Mouse (Mus musculus): Measurements from ENCODE around the gene Shisal1. TPM values are rescaled to one million over a fixed set of nuclear protein-coding genes. Genes with fewer than 3 reads are reported as not detected.

Gene Shisal1
- total and polyA plus RNA-seq, 3 experiments = not detected

DNA sequence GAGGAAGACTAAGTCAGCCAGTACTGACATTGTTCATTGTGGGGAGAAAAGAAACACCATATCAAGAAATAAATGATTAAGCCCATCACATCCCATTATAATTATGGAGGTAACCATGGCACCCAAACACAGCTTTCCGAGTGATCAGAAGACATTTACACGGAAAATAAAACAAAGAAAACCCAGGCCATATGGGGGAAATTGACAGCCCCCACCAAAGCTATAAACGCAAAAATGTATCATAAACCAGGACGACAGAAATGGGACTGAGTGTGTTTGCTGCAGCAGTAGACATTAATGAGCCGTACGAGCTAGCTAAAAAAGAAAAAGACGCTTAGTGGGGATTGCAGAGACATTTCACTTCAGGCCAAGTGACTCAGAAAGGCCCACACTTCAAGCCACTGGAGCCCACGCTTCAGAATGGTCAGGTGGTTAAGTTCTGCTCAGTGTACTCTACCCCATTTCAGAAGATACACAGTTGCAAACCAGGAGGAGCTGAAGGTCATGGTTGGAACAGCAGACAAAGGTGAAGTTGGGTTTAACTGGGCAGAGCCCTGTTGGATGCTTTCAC is 60.8 kb downstream of the Shisal1 start:
- Histone ChIP-seq H3K4me3 (replicated peaks in 1 of 3; ENCODE audit: low read depth in 2 of 3, low read length in 2 of 3, poor library complexity in 1 of 3) (no peak overlapping the region), H3K79me2 (replicated peaks; ENCODE audit: control insufficient read depth, extremely low read depth, insufficient read depth, poor library complexity, severe bottlenecking) (no peaks in the 10 kb centered on the region), H3K27me3 (replicated peaks) (peaks cover 56% of the 10 kb centered on the region), H3K27ac (ENCODE audit: insufficient read depth, low read depth) (no peak overlapping the region), H3K4me1 (ENCODE audit: control insufficient read depth in 1 of 2, insufficient read depth in 2 of 2) (peaks cover 0 to 6% of the 10 kb centered on the region in 2 experiments; a peak in 3 of 4 replicates), H3K9ac (ENCODE audit: insufficient read depth, low read depth) (no peak overlapping the region), H3K4me2 (ENCODE audit: insufficient read depth, low read depth, poor library complexity, severe bottlenecking) (no peak overlapping the region), H3K9me3 (replicated peaks; ENCODE audit: low read length) (peaks cover 15% of the 10 kb centered on the region), H3K36me3 (replicated peaks in 1 of 2; ENCODE audit: control insufficient read depth in 1 of 2, insufficient read depth in 1 of 2, low read length in 1 of 2) (no peaks in the 10 kb centered on the region)
- no peak for TF ChIP-seq RCOR1 (conservative IDR thresholded peaks at IDR 0.05; ENCODE audit: low read depth, low read length)
- TF ChIP-seq CHD2 (IDR thresholded peaks at IDR 0.05; ENCODE audit: low read length) = no peak
- no peak for TF ChIP-seq JUND (conservative IDR thresholded peaks at IDR 0.05; ENCODE audit: low read depth, low read length)
- no peak for TF ChIP-seq MAFK (IDR thresholded peaks at IDR 0.05; ENCODE audit: insufficient replicate concordance, low read length)
- no peak for TF ChIP-seq SIN3A (IDR thresholded peaks at IDR 0.05; ENCODE audit: low read length)
- TF ChIP-seq UBTF (IDR thresholded peaks at IDR 0.05; ENCODE audit: low read depth, low read length) = no peak
- no peak for TF ChIP-seq ELF1 (IDR thresholded peaks at IDR 0.05; ENCODE audit: low read depth, low read length)
- TF ChIP-seq NRF1 (IDR thresholded peaks at IDR 0.05; ENCODE audit: low read depth, low read length) = no peak
- TF ChIP-seq MAZ (IDR thresholded peaks at IDR 0.05; ENCODE audit: low read depth, low read length) = no peak
- no peak for TF ChIP-seq CHD1 (IDR thresholded peaks at IDR 0.05; ENCODE audit: low read depth, low read length)
- no peak for TF ChIP-seq ZMIZ1 (IDR thresholded peaks at IDR 0.05; ENCODE audit: low read depth, low read length)
- TF ChIP-seq ETS1 (conservative IDR thresholded peaks at IDR 0.05; ENCODE audit: low read depth, low read length) = no peak
- no peak for TF ChIP-seq USF1 (IDR thresholded peaks at IDR 0.05; ENCODE audit: low read depth, low read length)
- TF ChIP-seq NELFE (IDR thresholded peaks at IDR 0.05; ENCODE audit: low read depth, low read length) = no peak
- no peak for TF ChIP-seq MAX (IDR thresholded peaks at IDR 0.05; ENCODE audit: low read length)
- TF ChIP-seq ZKSCAN1 (IDR thresholded peaks at IDR 0.05; ENCODE audit: borderline replicate concordance, low read depth, low read length) = no peak
- in situ Hi-C loops (cut with MboI; ENCODE audit: low pct_ligation_motif_present, low pct_unique_long_range_greater_than_20kb, low sequenced_read_pairs) = no loop called here
- no peak for DNase-seq (ENCODE audit: extremely low read depth)
- dilution Hi-C loops (cut with MboI; ENCODE audit: extremely low pct_ligation_motif_present, extremely low pct_unique_long_range_greater_than_20kb, low sequenced_read_pairs) = no loop called here

- in situ Hi-C loops (cut with MboI; ENCODE audit: low pct_ligation_motif_present, low pct_unique_long_range_greater_than_20kb, low sequenced_read_pairs) (no loop called here), dilution Hi-C loops (cut with MboI; ENCODE audit: extremely low pct_ligation_motif_present, extremely low pct_unique_long_range_greater_than_20kb, low sequenced_read_pairs) (no loop called here)
- no peaks in the 10 kb centered on the region for H3K79me2 ChIP-seq (replicated peaks; ENCODE audit: control insufficient read depth, extremely low read depth, insufficient read depth, poor library complexity, severe bottlenecking)
- H3K27ac ChIP-seq (ENCODE audit: insufficient read depth, low read depth) = no peak overlapping the region
- peaks cover 68% of the 10 kb centered on the region for H3K27me3 ChIP-seq (replicated peaks)
- H3K4me1 ChIP-seq (ENCODE audit: control insufficient read depth in 1 of 2, insufficient read depth in 2 of 2) = peaks cover 0 to 6% of the 10 kb centered on the region in 2 experiments; a peak in 3 of 4 replicates
- TF ChIP-seq RAD21 (IDR thresholded peaks at IDR 0.05; ENCODE audit: low read depth, low read length) = no peak
- TF ChIP-seq JUND (conservative IDR thresholded peaks at IDR 0.05; ENCODE audit: low read depth, low read length) = no peak
- no peak for TF ChIP-seq MEF2A (IDR thresholded peaks at IDR 0.05; ENCODE audit: borderline replicate concordance, low read depth, low read length)
- TF ChIP-seq SIN3A (IDR thresholded peaks at IDR 0.05; ENCODE audit: low read length) = no peak
- no peak for TF ChIP-seq POLR2A (IDR thresholded peaks at IDR 0.05; ENCODE audit: low read depth, low read length)
- TF ChIP-seq POLR2AphosphoS2 (IDR thresholded peaks at IDR 0.05; ENCODE audit: low read depth, low read length) = no peak
- no peak for TF ChIP-seq PAX5 (IDR thresholded peaks at IDR 0.05; ENCODE audit: low read length)
- no peak for TF ChIP-seq ZC3H11A (IDR thresholded peaks at IDR 0.05; ENCODE audit: low read depth, low read length)
- TF ChIP-seq GABPA (IDR thresholded peaks at IDR 0.05; ENCODE audit: insufficient replicate concordance, low read depth, low read length) = no peak
- TF ChIP-seq BHLHE40 (IDR thresholded peaks at IDR 0.05; ENCODE audit: low read depth, low read length) = no peak
- no peak for TF ChIP-seq ELF1 (IDR thresholded peaks at IDR 0.05; ENCODE audit: low read depth, low read length)
- no peak for TF ChIP-seq CHD2 (IDR thresholded peaks at IDR 0.05; ENCODE audit: low read length)
- no peak for TF ChIP-seq MXI1 (IDR thresholded peaks at IDR 0.05; ENCODE audit: low read depth, low read length)
- H3K4me3 ChIP-seq (replicated peaks in 1 of 3; ENCODE audit: low read depth in 2 of 3, low read length in 2 of 3, poor library complexity in 1 of 3) = no peak overlapping the region
- H3K36me3 ChIP-seq (replicated peaks in 1 of 2; ENCODE audit: control insufficient read depth in 1 of 2, insufficient read depth in 1 of 2, low read length in 1 of 2) = no peaks in the 10 kb centered on the region
- H3K9ac ChIP-seq (ENCODE audit: insufficient read depth, low read depth) = no peak overlapping the region
- no peak overlapping the region for H3K4me2 ChIP-seq (ENCODE audit: insufficient read depth, low read depth, poor library complexity, severe bottlenecking)
- no peak for DNase-seq (ENCODE audit: extremely low read depth)
- H3K9me3 ChIP-seq (replicated peaks; ENCODE audit: low read length) = peaks cover 15% of the 10 kb centered on the region
These were observed 62.8 kb downstream of the Shisal1 start for GRCm38 (mm10) chr15:84384066-84384465.
